Mouse (Mus musculus) ES-Bruce4 (cell line): ENCODE measurements around the gene Drd1. TPM values are rescaled to one million over a fixed set of nuclear protein-coding genes. Genes with fewer than 3 reads are reported as not detected.
A peak's percentile ranks its signal among the peaks of the same experiment; 100 is the strongest.

Experiments used
- H3K27ac ChIP-seq: 2 replicates; pipeline ENCODE4 v1.5.1; 2012; ENCODE audit warnings: low read length, inconsistent platforms; ENCODE audit not compliant: insufficient read depth
- H3K27me3 ChIP-seq: 2 replicates; pipeline ENCODE4 v1.6.1; 2012; ENCODE audit warnings: mild to moderate bottlenecking, low read length, inconsistent platforms; ENCODE audit not compliant: control insufficient read depth, poor library complexity, insufficient read depth, severe bottlenecking
- H3K36me3 ChIP-seq: 2 replicates; pipeline ENCODE4 v1.6.1; 2012; ENCODE audit warnings: inconsistent platforms, mild to moderate bottlenecking, low read length, moderate library complexity; ENCODE audit not compliant: control insufficient read depth, poor library complexity, insufficient read depth, severe bottlenecking
- H3K4me1 ChIP-seq: one replicate; pipeline ENCODE4 v1.8.1; 2011; ENCODE audit warnings: low read length; ENCODE audit not compliant: control insufficient read depth, insufficient read depth
- H3K4me3 ChIP-seq: 2 replicates; pipeline ENCODE4 v1.5.1; 2011; ENCODE audit warnings: low read depth, mild to moderate bottlenecking, low read length
- H3K9ac ChIP-seq: 2 replicates; pipeline ENCODE4 v1.6.1; 2012; ENCODE audit warnings: low read depth, mild to moderate bottlenecking, inconsistent platforms; ENCODE audit not compliant: poor library complexity, severe bottlenecking
- H3K9me3 ChIP-seq: replicated peaks from 2 replicates; pipeline ENCODE4 v1.6.1; 2012; ENCODE audit warnings: mild to moderate bottlenecking, low read length, inconsistent platforms; ENCODE audit not compliant: control insufficient read depth, poor library complexity, insufficient read depth, severe bottlenecking
- CTCF ChIP-seq: IDR thresholded peaks from one replicate; pipeline ENCODE4 v1.8.1; 2011; ENCODE audit warnings: low read depth, low read length
- EP300 ChIP-seq: IDR thresholded peaks from 2 replicates; pipeline ENCODE4 v1.6.1; 2011; ENCODE audit warnings: low read depth, low read length; ENCODE audit not compliant: insufficient read depth
- POLR2A ChIP-seq: IDR thresholded peaks from one replicate; pipeline ENCODE4 v1.8.1; 2011; ENCODE audit warnings: low read length; ENCODE audit not compliant: insufficient read depth
- polyA plus RNA-seq: library from polyadenylated mRNA; stranded (reverse); fragments of >200 nt; gene quantifications from 2 replicates; pipeline ENCODE4 v1.2.4, GENCODE M21; 2011; ENCODE audit warnings: low read depth; ENCODE audit not compliant: missing spikeins, insufficient read depth, insufficient read length

Gene Drd1
- polyA plus RNA-seq, 1 experiment, result not detected

DNA sequence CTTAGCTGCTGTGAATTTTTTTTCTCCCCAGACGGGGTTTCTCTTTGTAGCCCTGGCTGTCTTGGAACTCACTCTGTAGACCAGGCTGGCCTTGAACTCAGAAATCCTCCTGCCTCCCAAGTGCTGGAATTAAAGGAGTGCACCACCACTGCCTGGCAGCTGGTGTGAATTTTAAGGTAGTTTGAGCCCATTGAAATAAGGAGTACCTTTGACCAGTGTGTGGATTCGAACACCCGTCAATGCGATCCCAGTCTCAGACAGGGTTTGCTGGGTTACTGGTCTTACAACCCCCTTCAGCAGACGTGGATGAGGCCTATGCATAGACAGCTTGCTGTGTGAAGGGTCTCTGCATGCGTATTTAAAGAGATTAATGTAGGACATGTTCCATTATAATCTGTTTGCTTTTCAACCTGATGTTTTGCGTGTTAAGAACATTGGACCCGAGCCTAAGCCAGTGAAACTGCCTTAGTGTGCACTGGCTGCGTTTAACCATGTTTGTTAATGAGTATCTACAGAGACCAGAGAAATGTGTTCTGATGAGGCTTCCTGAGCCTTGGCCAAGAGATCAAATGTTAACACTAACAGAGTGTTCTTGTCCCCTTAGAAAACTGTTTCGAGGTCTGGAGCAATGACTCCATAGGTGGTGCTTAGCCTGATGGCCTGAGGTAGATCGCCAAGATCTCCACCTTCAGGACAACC lies 21.4 kb upstream of the Drd1 start:
- TF ChIP-seq POLR2A, result no peak
- TF ChIP-seq EP300, result no peak
- TF ChIP-seq CTCF, result no peak
- H3K27ac ChIP-seq, result no peak overlapping the region
- no peaks in the 10 kb centered on the region for H3K4me1 ChIP-seq
- H3K36me3 ChIP-seq, result no peaks in the 10 kb centered on the region; the same call in 1 of the 2 replicates
- no peak overlapping the region for H3K9ac ChIP-seq
- H3K4me3 ChIP-seq, result no peak overlapping the region
- H3K27me3 ChIP-seq, result no peaks in the 10 kb centered on the region
- H3K9me3 ChIP-seq, result no peaks in the 10 kb centered on the region

DNA sequence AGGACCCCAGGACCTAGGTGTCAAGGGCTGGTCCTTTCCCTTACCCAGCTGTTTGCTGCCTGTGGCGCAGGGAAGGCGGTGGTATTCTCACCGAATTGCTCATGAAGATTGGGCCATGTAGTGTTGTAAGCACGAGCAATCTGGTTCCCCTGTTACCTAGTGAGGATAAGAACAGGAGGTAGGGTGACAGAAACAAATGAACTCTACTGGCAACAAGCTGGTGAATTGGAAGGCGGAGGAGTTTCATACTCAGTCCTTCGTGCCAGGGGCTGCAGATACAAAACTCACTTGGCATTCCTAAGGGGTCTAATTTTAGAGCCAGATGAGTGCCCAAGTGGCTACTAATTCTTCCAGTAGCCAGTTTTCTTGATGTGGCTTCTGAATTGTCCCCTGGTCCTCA lies 20.5 kb upstream of the Drd1 start:
- Histone ChIP-seq H3K9me3 (no peaks in the 10 kb centered on the region), H3K9ac (no peak overlapping the region), H3K27me3 (no peaks in the 10 kb centered on the region), H3K36me3 (no peaks in the 10 kb centered on the region; the same call in 1 of the 2 replicates), H3K4me3 (no peak overlapping the region), H3K4me1 (no peaks in the 10 kb centered on the region), H3K27ac (no peak overlapping the region)
- no peak for TF ChIP-seq EP300
- TF ChIP-seq CTCF, result no peak
- no peak for TF ChIP-seq POLR2A

DNA sequence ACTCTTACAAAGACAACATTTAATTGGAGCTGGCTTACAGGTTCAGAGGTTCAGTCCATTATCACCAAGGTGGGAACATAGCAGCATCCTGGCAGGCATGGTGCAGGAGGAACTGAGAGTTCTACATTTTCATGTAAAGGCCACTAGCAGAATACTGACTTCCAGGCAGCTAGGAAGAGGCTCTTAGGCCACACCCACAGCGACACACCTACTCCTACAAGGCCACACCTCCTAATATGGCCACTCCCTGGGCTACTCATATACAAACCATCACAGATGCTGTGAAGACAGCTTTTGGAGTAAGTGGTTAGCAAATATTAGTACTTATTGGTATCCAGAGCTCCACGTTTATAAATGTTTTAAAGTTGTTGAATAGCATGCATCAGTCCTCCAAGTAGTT lies 19.9 kb upstream of the Drd1 start:
- Histone ChIP-seq H3K36me3 (no peaks in the 10 kb centered on the region; the same call in 1 of the 2 replicates), H3K9ac (no peak overlapping the region), H3K4me3 (no peak overlapping the region), H3K4me1 (no peaks in the 10 kb centered on the region), H3K9me3 (no peaks in the 10 kb centered on the region), H3K27me3 (no peaks in the 10 kb centered on the region), H3K27ac (no peak overlapping the region)
- no peak for TF ChIP-seq POLR2A
- TF ChIP-seq CTCF, result no peak
- TF ChIP-seq EP300, result no peak

DNA sequence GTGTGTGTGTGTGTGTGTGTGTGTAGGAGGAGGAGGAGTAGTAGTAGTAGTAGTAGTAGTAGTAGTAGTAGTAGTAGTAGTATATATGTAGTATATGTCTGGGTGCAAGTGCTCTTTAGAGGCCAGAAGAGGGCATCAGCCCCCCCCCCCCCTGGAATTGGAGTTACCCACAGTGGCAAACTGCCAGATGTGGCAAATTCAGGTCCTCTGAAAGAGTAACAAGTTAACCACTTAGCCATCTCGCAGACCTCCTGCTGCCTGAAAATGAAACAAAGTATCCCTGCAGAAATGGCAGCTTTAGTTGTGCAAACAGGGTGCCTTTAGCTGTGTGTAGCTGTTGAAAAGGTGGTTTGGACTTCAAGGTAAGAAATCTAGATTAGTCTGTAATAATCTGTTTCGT lies 18.0 kb upstream of the Drd1 start:
- Histone ChIP-seq H3K27ac (no peak overlapping the region), H3K4me3 (no peak overlapping the region)

DNA sequence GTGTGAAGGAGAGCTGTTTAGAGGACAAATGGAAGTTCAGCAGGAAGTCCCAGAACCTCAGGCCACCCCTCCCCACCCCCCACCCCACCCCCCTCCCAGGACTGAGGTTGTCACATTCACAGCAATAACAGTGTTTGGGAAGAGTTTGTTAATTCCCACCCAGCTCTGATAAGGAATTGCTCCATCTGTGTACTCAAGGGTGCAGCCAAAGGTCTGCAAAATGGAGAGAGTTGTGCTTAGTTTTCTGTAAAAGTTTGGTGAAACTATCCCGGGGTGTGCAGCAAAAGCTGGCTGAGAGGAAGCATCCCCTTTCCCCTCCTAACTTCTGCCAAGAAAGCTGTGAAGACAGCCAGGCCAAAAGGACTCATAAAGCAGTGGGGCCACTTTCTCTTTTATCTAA lies 17.6 kb upstream of the Drd1 start:
- TF ChIP-seq CTCF (no peak), POLR2A (no peak), EP300 (no peak)
- Histone ChIP-seq H3K9me3 (no peaks in the 10 kb centered on the region), H3K4me3 (peak overlapping the region; percentile 77), H3K27ac (no peak overlapping the region), H3K27me3 (no peaks in the 10 kb centered on the region), H3K4me1 (no peaks in the 10 kb centered on the region), H3K9ac (peak overlapping the region; percentile 62), H3K36me3 (no peaks in the 10 kb centered on the region; the same call in 1 of the 2 replicates)

More for the DNA sequence above, 18.0 kb upstream of the Drd1 start:
- Histone ChIP-seq H3K9ac (no peak overlapping the region), H3K36me3 (no peaks in the 10 kb centered on the region; the same call in 1 of the 2 replicates), H3K4me1 (no peaks in the 10 kb centered on the region), H3K27me3 (no peaks in the 10 kb centered on the region), H3K9me3 (no peaks in the 10 kb centered on the region)
- TF ChIP-seq EP300 (no peak), POLR2A (no peak), CTCF (no peak)

DNA sequence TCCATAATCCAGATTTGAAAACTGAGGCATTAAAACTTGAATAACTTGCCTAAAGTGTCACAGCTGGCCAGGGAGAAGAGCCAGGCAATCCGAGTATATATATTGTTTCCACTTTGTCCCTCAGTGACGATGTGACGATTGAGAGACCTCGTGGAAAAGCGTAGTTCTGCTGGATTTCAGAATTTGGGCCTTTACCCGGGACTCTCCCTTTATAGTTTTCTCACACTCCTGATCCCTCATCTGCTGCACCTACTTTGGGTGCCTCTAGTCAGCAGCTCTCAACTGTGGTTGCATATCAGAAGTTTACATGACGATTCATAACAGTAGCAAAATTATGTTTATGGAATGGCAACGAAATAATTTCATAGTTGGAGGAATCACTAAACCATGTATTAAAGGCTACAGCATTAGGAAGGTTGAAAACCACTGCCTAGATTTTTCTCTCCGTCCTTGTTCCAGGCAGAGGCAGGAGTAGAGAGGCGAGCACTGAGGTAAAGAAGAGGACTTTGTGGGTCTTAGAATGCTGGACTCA lies 17.1 kb upstream of the Drd1 start:
- H3K9ac ChIP-seq, result peak overlapping the region; percentile 62
- H3K4me1 ChIP-seq, result no peaks in the 10 kb centered on the region
- no peaks in the 10 kb centered on the region for H3K27me3 ChIP-seq
- TF ChIP-seq EP300 (no peak), CTCF (no peak), POLR2A (no peak)
- peak overlapping the region; percentile 77 for H3K4me3 ChIP-seq
- H3K27ac ChIP-seq, result no peak overlapping the region
- H3K36me3 ChIP-seq, result no peaks in the 10 kb centered on the region; the same call in 1 of the 2 replicates
- H3K9me3 ChIP-seq, result no peaks in the 10 kb centered on the region
